Mouse (Mus musculus) heart, embryonic 16.5 days (tissue): ENCODE data around the gene St6galnac3. TPM values are rescaled to one million over a fixed set of nuclear protein-coding genes. Genes with fewer than 3 reads are reported as not detected.
"Not testable (repeated sequence)": the region's sequence is repeated elsewhere in the genome, so short reads cannot be mapped to it uniquely, and the experiment has no call there.

Experiments
- ATAC-seq: fragments of 200-750 bp; cut with Nextera tagmentation; replicated peaks from 2 replicates; pipeline ENCODE4 v1.8.0; 2017; ENCODE audit warnings: moderate number of reproducible peaks; ENCODE audit not compliant: insufficient read depth, low FRiP score; ENCODE audit errors: extremely low read depth
- H3K27ac ChIP-seq: fragments of 300-500 bp; sonication (generic); 2 replicates; pipeline ENCODE4 v1.5.1; 2014; ENCODE audit warnings: mild to moderate bottlenecking, low read length, control low read depth, moderate library complexity
- H3K27me3 ChIP-seq: fragments of 300-500 bp; sonication (generic); 2 replicates; pipeline ENCODE4 v1.6.1; 2014; ENCODE audit warnings: low read length, mixed read lengths; ENCODE audit not compliant: control insufficient read depth, insufficient read depth
- H3K36me3 ChIP-seq: fragments of 300-500 bp; sonication (generic); 2 replicates; pipeline ENCODE4 v1.6.1; 2014; ENCODE audit not compliant: control insufficient read depth, insufficient read depth
- H3K4me1 ChIP-seq: fragments of 300-500 bp; sonication (generic); 2 replicates; pipeline ENCODE4 v1.6.1; 2014; ENCODE audit warnings: low read length, mixed read lengths; ENCODE audit not compliant: control insufficient read depth, insufficient read depth
- H3K4me2 ChIP-seq: fragments of 300-500 bp; sonication (generic); 2 replicates; pipeline ENCODE4 v1.6.1; 2014; ENCODE audit warnings: low read depth, mild to moderate bottlenecking, control low read depth, low read length
- H3K4me3 ChIP-seq: fragments of 300-500 bp; sonication (generic); 2 replicates; pipeline ENCODE4 v1.5.1; 2014; ENCODE audit warnings: mild to moderate bottlenecking, control low read depth, low read length
- H3K9ac ChIP-seq: fragments of 300-500 bp; sonication (generic); 2 replicates; pipeline ENCODE4 v1.6.1; 2014; ENCODE audit warnings: low read length, control low read depth
- H3K9me3 ChIP-seq: fragments of 300-500 bp; sonication (generic); replicated peaks from 2 replicates; pipeline ENCODE4 v1.6.1; 2016; ENCODE audit warnings: low read length; ENCODE audit not compliant: control insufficient read depth
- WGBS: fragments of 180-500 bp; shearing (Covaris S2); extraction: QIAGEN DNeasy Blood & Tissue Kit; methylation state at CpG from one replicate; pipeline ENCODE4 v1.1.7; 2014; 5-methylcytosine and 5-hydroxymethylcytosine counted together
- polyA plus RNA-seq: library from polyadenylated mRNA; unstranded; fragments of >200 nt; fragmentation: Nextera tagmentation; extraction: Ambion mirVana; gene quantifications from 2 replicates; pipeline ENCODE4 v1.2.1, GENCODE M21; 2015

St6galnac3 gene
- polyA plus RNA-seq, 1 experiment from 2014 or later = 20.8 TPM

DNA sequence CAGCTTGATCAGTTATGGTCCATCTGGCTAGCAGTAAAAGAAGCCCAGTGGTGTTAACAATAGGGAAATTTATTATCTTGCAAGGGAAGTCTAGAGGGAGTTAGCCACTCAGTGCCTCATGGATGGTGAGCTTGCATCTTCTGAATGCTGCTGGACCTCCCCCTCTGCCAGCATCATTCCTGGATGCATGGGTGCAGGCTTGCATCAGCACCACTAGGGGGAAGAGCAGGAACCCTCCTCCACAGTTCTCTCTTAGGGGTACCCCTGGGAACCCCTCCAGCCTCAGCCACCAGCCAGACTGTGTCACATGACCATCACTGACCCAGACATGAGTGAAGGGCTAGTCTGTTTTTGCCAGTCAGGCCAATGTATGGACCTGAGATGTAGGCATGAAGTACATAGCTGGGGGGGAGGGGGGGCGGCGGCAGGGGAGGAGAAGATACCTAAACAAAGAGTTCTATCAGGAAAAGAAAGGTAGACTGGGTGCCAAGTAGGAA is 31.6 kb upstream of the St6galnac3 start:
- WGBS = 87% methylated on average over 2 of the region's 2 CpGs
- no peak overlapping the region for H3K4me2 ChIP-seq
- H3K9me3 ChIP-seq = no peaks in the 10 kb centered on the region
- no peak overlapping the region for H3K4me3 ChIP-seq
- no peak overlapping the region for H3K27ac ChIP-seq
- H3K9ac ChIP-seq = no peak overlapping the region
- no peaks in the 10 kb centered on the region for H3K36me3 ChIP-seq
- no peak for ATAC-seq
- H3K4me1 ChIP-seq = 0 out of 2 replicates have a peak, but pooled peaks cover 5% of the 10 kb centered on the region
- no peaks in the 10 kb centered on the region; the same call in 1 of the 2 replicates for H3K27me3 ChIP-seq

DNA sequence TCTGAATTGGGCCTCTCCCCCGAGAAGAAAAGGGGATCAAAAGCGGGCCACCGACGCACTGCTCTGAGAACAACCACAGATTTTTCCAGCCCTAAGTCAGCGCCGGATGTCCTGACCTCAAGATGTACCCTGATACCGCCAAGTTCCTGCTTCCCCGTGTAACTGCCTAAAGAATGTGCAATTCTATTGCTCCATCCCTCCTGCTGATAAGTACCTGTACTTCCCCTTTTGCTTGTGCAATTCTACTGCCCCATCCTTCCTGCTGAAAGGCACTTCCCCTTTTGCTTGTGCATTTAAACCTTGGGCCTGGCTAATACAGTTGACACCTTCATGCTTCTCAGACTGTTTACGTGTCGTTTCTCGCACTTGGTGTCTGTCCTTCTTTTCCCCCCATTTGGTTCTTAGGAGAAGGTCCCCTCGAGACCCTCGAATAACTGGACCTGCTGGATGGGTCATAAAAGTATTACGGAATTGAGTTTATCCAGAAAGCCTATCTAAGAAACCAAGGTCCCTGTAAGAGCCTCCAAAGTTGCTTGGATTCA is 30.9 kb upstream of the St6galnac3 start:
- H3K27me3 ChIP-seq, H3K4me3 ChIP-seq, H3K4me2 ChIP-seq, H3K27ac ChIP-seq, H3K9me3 ChIP-seq, H3K4me1 ChIP-seq, H3K36me3 ChIP-seq, H3K9ac ChIP-seq, ATAC-seq: not testable (repeated sequence)
- WGBS = 54% methylated on average over 14 of the region's 14 CpGs

DNA sequence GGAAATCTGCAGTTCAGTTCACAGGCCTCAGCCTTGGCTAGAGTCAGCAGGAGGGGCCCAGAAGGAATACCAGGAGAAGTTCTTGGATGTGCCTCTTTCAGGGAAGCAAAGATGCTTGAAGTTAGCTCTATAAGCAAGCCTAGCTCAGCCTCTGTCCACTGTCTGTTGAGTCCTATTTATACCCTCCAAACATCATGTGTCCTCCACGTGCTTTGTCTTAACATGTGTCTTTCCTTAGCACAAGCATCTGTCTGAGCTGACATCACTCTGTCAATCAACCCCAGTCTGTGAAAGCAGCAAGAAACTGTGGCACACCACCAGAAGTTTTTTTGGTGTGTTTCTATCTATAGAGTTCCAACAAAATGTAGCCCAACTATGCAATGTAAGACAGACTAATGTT is 26.5 kb upstream of the St6galnac3 start:
- no peaks in the 10 kb centered on the region; the same call in 1 of the 2 replicates for H3K27me3 ChIP-seq
- H3K4me2 ChIP-seq = no peak overlapping the region
- no peak overlapping the region for H3K9ac ChIP-seq
- no peaks in the 10 kb centered on the region for H3K9me3 ChIP-seq
- no peaks in the 10 kb centered on the region for H3K36me3 ChIP-seq
- H3K4me3 ChIP-seq = no peak overlapping the region
- no peaks in the 10 kb centered on the region for H3K4me1 ChIP-seq
- ATAC-seq = no peak
- no peak overlapping the region for H3K27ac ChIP-seq
- WGBS = 29% methylated on average over 1 of the region's 1 CpGs

DNA sequence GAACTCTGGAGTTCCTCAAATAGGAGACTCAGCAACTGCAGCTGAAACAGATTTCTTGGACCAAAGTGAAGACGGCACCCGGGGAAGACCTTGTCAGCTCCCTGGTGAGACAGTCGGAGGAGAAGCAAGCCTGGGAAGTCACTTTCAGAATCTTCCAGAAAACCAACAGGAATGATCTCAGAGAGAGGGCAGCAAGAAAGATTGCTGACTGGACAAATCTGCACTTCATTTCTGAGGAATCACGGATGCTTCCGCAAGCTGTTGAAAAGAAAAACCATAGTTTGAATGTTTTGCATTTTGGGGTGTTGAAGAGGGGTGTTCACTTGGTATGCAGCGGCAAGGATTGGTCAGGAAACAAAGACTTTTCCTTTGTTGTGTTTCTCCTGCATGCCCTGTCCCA is 24.4 kb upstream of the St6galnac3 start:
- WGBS = 63% methylated on average over 6 of the region's 6 CpGs

DNA sequence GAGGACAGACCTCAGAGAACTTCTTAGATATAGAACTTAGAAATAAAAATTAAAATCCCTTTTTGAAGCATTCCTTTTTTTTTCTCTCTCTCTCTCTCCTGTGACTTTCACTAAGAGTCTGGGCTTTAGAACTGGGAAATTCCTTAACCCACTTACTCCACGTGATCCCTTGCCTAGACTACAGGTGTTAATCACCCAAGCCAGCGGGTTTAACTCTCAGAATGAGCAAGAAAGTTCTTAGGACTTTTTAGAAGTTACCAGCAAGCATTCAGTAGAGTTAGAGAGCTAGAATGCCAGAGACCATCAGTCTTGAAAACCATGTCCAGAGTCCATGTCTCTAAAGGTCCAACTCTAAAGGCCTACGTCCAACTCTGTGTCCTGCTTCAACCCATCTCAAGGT is 23.3 kb upstream of the St6galnac3 start:
- WGBS = 90% methylated on average over 3 of the region's 3 CpGs

More for the DNA sequence above, 24.4 kb upstream of the St6galnac3 start:
- Histone ChIP-seq H3K36me3 (no peaks in the 10 kb centered on the region), H3K4me1 (no peaks in the 10 kb centered on the region), H3K9me3 (no peaks in the 10 kb centered on the region), H3K4me3 (no peak overlapping the region), H3K27ac (no peak overlapping the region), H3K9ac (no peak overlapping the region), H3K4me2 (no peak overlapping the region), H3K27me3 (no peaks in the 10 kb centered on the region)
- ATAC-seq = no peak

DNA sequence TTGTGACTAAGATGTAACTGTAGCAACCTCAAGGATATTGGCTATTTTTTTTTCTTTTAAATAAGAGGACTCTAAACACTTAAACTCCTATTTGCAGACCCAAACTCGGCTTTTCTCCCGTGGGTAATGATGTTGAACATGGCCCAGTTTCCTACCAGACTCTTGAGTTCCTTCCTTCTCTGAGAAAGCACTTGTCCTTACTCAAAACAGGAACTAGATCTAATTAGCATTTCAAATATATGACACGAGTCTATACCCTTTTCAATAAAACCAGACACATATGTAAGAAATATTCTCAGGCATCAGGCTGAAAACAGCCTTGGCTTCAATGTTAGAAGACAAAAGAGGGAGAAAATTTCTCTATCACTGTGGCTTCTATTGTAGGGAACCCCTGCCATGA is 20.1 kb upstream of the St6galnac3 start:
- H3K36me3 ChIP-seq = no peaks in the 10 kb centered on the region
- no peaks in the 10 kb centered on the region for H3K27me3 ChIP-seq
- no peak overlapping the region for H3K27ac ChIP-seq
- H3K9me3 ChIP-seq = no peaks in the 10 kb centered on the region
- no peaks in the 10 kb centered on the region for H3K4me1 ChIP-seq
- 72% methylated on average over 3 of the region's 3 CpGs for WGBS
- no peak overlapping the region for H3K4me2 ChIP-seq
- no peak for ATAC-seq
- H3K9ac ChIP-seq = no peak overlapping the region
- H3K4me3 ChIP-seq = no peak overlapping the region

More for the DNA sequence above, 23.3 kb upstream of the St6galnac3 start:
- Histone ChIP-seq H3K27ac (no peak overlapping the region), H3K9me3 (no peaks in the 10 kb centered on the region), H3K4me3 (no peak overlapping the region), H3K27me3 (no peaks in the 10 kb centered on the region), H3K4me2 (no peak overlapping the region), H3K36me3 (no peaks in the 10 kb centered on the region), H3K4me1 (no peaks in the 10 kb centered on the region), H3K9ac (no peak overlapping the region)
- no peak for ATAC-seq

DNA sequence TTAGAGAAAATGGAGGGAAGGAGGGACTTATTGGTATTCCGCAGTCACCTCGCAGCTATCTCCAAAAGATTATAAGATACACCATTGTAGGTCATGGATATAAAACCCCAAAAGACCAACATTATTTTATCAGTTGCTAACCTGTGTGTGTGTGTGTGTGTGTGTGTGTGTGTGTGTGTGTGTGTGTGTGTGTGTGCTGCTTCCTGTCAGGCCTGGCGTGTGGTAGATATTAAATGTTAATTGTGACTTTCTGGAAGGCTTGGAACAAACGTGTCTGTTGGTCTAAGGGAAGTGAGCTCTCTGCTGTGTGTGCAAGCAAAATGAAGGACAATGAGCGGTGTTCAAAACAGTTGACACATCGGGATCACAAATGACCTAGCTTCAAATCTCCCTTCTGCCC is 19.5 kb upstream of the St6galnac3 start:
- Histone ChIP-seq H3K4me1 (no peaks in the 10 kb centered on the region), H3K4me3 (no peak overlapping the region), H3K9me3 (no peaks in the 10 kb centered on the region), H3K9ac (no peak overlapping the region), H3K27ac (no peak overlapping the region), H3K36me3 (no peaks in the 10 kb centered on the region), H3K27me3 (no peaks in the 10 kb centered on the region), H3K4me2 (no peak overlapping the region)
- ATAC-seq = no peak
- WGBS = 80% methylated on average over 6 of the region's 6 CpGs

DNA sequence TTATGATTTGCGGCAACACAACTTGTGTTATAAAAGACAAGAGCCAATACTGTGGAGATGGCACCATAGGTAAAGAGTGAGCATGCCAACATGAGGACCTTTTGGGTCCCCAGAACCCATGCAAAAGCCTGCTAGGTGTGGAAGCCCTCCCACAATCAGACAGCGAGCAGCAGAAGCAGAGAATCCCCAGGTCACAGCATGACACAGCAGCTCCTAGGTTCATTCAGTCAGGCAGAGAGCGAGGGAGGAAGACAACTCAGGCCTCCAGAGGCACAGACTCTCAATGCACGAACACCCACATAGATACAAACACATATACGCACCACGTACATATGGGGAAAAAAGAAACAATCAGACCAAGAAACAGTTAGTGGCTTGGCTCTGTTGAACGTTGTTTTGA is 16.8 kb upstream of the St6galnac3 start:
- Histone ChIP-seq H3K9ac (no peak overlapping the region), H3K4me3 (no peak overlapping the region), H3K4me2 (no peak overlapping the region), H3K36me3 (no peaks in the 10 kb centered on the region), H3K9me3 (no peaks in the 10 kb centered on the region), H3K4me1 (no peaks in the 10 kb centered on the region), H3K27ac (no peak overlapping the region), H3K27me3 (no peaks in the 10 kb centered on the region)
- WGBS = 85% methylated on average over 7 of the region's 7 CpGs
- no peak for ATAC-seq

DNA sequence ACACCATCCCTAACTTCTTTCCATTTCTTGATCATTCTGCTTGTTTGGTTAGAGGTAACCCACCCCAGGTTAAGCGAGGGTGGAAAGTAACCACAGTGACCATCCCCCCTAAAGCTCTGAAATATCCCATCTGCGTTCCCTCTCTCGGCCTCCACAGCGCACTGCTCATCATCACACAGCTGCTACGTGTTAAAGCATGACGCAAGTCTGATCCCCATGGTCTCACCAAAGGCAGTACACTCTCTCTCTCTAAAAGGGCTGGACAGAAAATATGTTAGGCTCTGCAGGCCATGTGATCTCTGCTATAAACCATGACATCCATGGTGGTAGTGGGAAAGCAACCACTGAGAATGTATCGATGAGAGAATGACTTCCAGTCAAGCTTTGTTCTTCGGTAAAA is 14.4 kb upstream of the St6galnac3 start:
- Histone ChIP-seq H3K4me3 (no peak overlapping the region), H3K36me3 (no peaks in the 10 kb centered on the region), H3K4me2 (no peak overlapping the region), H3K27ac (no peak overlapping the region), H3K9ac (no peak overlapping the region), H3K4me1 (no peaks in the 10 kb centered on the region), H3K9me3 (no peaks in the 10 kb centered on the region), H3K27me3 (no peaks in the 10 kb centered on the region; the same call in 1 of the 2 replicates)
- ATAC-seq = no peak
- WGBS = 82% methylated on average over 8 of the region's 8 CpGs
